Mouse (Mus musculus) heart, adult 2 months (tissue): Measurements from ENCODE around the gene Prkab1.

Experiments
- CTCF ChIP-seq: fragments of 200-600 bp; IDR thresholded peaks from 2 replicates; pipeline ENCODE4 v1.8.1; 2022; ENCODE audit warnings: antibody characterized with exemption, mild to moderate bottlenecking, moderate library complexity
- EP300 ChIP-seq: fragments of 200-500 bp; IDR thresholded peaks from 2 replicates; pipeline ENCODE4 v1.6.1; 2011; ENCODE audit warnings: low read depth, low read length, control low read depth; ENCODE audit not compliant: insufficient read depth
- POLR2A ChIP-seq: fragments of 200-500 bp; IDR thresholded peaks from 2 replicates; pipeline ENCODE4 v1.6.1; 2011; ENCODE audit warnings: mild to moderate bottlenecking, low read depth, low read length, control low read depth; ENCODE audit not compliant: insufficient read depth

- no peak for TF ChIP-seq EP300
- no peak for TF ChIP-seq CTCF
- no peak for TF ChIP-seq POLR2A
Observed at GRCm38 (mm10) chr5:116039706-116040105, 15.4 kb upstream of the Prkab1 start.
